Mouse (Mus musculus) urinary bladder, adult 18-20 months (tissue): ENCODE measurements around the gene Pgap1.

Experiments used
- DNase-seq, 2 experiments: peaks; one replicate each; pipeline ENCODE4 v3.0.0; 2022; ENCODE audit warnings: low spot score in 2 of 2, mixed read lengths in 2 of 2

Gene Pgap1

DNA sequence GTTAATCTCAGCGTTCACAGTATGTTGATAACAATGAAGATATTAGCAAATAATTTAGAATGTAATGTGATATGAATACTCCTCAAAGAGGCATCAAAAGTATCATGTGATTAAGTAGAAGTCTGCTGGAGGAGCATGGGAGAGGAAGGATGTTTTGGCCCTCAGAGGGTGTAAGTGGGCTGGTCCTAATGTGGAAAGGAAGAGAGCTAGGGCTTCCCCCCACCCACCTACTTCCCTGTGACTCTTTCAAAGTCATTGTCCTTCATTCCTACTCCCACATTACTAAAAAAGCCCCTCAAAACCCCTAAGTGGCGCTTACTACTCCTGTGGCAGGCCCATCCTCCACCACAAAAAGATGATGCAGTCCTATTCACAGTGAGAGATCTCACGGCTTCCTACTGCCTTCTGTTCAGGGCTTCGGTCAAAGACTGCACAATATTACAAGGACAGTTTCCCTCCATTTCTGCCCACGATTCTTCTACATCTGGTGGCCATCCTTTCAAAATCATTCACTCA, 37.4 kb downstream of the Pgap1 start:
- DNase-seq = no peak

DNA sequence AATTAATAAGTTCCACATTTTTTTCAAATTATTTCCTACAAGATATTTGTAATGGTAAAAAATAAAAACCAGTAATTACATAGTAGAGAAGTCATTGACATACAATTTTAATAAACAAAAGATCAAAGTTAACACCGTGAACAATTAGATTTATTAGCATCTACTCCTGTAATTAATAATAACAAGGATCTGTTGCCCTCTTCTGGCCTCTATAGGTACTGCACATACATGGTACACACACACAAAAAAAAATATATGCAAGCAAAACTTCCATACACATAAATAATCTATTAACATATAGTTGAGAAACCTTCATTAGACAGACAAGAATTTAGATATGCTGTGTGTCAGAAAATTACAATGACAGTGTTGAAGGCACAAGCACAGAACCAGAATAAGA, 43.6 kb downstream of the Pgap1 start:
- no peak for DNase-seq

DNA sequence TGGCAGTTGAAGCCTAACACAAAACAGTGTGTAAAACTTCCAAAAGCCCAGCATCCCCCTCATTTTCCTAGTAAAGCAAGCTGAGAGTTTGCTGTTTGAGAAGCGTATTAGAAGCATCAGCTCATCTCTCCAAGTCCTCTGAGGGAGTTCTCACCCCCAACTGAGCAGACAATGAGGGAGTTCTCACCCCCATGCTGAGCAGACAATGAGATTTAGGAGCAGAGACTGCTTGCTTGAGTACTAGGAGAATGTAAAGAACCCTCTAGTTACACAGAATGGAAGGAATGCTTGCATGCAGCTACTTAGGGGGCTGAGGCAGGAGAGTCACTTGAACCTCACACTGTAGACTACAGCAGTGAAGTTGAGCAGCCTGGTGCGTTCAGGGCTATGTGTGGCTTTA, 59.0 kb downstream of the Pgap1 start:
- DNase-seq = no peak

DNA sequence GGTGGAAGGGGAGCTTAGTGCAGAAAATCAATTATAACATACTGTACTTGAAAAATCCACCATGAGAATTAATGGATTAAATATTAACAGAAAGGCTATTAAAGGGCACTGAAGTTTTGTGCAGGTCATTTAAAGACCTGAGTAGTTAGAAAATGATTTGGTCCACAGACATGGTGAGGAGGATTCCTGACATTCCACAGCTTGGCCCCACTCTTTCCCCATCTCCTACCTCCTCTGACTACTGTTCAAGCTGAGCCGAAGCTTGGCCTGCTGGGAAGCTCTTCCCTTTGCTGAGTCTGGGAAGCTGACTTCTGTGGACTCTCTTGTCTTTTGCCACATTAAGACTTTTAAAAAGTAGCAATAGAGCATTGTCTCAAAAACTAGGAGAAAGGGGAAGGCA, 61.2 kb downstream of the Pgap1 start:
- no peak for DNase-seq

DNA sequence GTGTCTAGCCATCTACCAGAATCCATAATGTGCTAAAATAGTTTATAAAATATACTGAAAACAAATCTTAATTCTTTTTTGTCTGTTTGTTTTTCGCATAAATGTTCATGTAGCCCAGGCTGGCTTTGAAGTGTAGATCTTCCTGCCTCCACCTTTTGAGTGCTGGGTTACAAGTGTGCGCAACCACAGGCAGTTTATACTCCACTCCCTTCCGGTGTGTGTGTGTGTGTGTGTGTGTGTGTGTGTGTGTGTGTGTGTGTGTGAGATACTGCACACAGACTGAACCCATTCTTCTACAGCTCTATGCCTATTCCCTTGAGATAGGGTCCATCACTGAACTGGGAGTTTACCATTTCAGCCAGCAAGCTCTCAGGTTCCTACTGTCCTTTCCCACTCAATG, 64.0 kb downstream of the Pgap1 start:
- no peak for DNase-seq

DNA sequence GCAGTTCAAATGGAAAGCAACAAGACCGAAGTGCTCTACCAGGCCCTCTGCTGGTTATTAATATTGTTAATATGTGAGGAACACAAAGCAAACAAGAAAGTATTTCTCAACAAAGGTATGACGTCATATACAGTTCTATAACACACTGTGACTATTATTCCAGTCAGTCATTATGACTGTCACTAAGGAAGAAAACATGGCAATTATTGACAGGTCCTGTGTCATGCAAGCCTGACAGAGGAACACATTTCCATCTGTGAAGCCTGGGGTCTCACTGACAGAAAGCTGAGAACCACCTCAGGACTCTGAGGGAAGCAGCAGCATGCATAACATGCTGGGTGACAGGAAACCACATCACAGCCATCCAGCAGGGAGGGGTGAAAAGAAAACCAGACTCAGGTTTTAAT, 65.0 kb downstream of the Pgap1 start:
- DNase-seq = no peak

DNA sequence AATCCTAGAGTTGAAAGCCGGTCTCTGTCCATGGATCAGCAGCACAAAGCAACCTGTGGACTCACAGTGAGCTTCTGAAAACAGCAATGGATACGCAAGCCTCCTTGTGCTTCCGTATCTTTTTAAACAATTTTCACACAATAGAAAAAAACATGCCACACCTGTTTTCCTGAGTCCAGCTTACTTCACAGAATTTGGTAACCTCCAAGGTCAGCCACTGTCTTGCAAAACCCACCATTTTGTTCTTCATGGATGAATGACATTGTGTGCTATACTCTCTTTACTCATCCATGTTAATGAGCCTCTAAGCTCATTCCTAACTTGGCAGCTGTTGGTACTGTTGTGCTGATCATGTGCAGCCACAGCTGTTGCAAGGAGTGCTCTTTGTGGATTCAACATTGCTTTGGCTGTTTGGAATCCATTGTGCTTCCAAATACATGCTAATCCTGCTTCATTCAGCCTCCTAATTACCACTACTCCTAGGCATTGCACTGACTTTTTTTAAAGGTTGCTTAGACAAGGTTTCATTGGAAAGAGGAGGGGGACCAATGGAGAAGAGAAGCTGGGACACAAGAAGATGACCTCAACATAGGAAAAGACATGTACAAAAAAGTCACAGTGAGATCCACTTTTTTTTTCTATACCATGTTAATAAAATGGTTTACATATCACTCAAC, 72.6 kb downstream of the Pgap1 start:
- DNase-seq = no peak

DNA sequence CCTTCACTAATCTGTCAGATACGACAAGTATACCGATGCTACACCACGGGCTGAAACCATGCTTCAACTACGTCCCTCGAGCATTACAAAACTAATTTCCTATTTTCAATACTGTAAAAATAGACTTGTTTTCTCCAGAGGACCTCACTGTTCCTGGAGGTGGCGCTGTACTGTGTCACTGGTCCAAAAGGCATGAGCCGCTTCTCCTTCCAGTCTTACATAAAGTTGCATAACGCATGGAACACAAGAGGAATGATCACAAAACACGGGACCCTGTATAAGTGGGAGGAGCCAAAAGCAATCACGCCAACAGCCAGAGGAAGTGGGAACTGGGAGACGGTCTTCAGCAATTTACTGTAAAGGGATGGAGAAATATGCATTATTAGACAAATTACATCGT, 77.0 kb downstream of the Pgap1 start:
- DNase-seq = no peak

DNA sequence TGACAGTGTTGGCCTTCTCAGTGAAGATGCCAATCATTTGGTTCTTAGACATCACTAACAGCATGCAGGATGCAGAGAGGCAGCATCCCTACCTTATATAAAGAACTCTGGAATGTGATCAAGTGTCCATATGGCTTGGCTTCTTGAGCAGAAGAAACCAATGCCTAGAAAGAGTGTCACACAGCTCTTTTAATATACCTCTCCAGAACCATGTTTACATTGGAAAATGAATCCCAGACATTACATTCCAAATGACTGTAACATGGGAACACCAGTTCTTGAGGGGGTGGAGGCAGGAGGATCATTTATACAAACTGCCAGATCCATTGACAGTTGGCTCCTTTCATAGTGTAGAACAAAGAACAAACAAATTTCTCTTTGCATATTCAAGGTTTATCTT, 88.8 kb downstream of the Pgap1 start:
- DNase-seq = no peak

DNA sequence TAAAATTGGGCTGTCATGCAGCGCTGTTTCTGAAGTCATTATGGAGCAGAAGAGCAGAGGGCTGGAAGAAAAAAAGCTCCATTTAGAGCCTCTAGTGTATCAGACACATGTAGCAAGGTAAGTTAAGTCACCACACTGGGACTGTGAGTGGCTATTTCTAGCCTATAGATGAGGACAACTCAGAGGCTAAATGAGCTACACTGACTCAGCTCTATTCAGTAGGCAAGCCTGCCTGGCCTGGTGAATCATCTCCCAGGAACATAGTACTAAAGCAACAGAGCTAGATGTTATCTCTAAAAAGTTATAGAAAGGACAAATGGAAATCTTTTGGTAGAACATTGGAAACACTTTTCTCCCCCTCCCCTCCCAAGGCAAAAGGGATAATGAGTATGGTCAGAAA, 90.1 kb downstream of the Pgap1 start:
- no peak for DNase-seq

DNA sequence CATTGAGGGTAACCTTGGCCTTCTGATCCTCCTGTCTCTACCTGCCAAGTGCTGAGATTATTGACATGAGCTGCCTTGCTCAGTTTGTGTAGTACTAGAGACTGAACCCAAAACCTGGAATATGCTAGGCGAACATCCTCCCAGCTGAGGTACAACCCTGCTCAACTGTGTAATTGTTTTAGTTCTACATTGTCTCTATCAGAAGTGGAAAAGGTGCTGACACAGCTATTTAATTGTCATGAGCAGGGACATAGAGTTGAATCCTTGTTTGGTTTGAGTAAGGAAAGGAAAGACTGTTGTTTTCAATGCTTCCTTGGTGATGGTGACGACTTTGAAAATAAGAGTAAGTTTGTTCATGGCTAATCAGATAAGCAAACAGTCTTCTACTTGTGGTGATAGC, 105.4 kb downstream of the Pgap1 start:
- DNase-seq = no peak

DNA sequence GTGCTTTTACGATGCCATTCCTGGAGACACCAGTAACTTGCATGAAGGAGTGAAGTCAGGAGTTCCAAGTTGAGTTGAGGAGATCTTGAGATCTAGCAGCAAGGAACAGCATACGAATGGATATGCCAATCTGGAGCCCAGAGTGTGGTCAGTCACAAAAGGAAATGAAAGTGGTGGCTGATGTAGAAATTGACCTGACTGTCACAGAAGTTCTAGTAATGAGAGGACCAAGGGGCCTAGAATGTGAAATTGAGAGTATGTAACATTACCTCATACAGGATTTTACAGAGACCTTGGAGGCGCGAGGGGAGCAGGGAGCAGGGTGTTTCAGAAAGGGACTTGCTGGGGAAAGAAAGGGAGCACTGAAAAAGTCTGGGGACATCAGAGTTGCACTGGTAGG, 108.7 kb downstream of the Pgap1 start:
- no peak for DNase-seq

DNA sequence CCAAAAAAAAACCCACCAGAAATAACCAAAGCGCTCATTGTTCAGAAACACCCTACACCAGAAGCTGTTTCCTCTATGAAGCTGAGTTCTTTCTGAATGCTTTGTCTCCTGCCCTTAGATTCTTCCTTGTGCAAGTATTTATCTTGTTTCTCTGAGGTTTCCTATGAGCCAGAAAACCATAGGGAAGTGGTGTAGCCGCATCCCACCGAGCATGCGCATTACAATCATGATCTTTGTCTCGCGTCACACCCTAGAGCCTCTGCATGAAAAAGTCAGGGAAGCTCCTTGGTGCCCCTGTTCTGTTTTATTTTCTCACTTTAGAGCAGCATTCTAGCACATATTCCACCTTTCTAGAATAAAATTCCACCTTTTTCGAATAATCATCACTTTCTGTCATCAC, 113.8 kb downstream of the Pgap1 start:
- no peak for DNase-seq

DNA sequence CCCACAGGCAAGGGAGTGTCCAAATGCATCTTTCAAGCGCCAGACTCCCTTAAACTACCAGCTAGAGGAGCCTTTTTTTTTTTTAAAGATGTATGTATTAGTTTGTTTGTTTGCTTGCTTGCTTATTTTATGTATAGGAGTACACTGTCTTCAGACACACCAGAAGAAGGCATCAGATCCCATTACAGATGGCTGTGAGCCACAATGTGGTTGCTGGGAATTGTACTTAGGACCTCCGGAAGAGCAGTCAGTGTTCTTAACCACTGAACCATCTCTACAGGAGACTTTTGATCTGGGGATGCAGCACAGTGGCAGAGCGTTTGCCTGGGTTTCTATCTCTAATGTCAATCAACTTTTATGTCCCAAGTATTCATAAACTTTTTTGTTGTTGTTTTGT, 118.4 kb downstream of the Pgap1 start:
- no peak for DNase-seq

DNA sequence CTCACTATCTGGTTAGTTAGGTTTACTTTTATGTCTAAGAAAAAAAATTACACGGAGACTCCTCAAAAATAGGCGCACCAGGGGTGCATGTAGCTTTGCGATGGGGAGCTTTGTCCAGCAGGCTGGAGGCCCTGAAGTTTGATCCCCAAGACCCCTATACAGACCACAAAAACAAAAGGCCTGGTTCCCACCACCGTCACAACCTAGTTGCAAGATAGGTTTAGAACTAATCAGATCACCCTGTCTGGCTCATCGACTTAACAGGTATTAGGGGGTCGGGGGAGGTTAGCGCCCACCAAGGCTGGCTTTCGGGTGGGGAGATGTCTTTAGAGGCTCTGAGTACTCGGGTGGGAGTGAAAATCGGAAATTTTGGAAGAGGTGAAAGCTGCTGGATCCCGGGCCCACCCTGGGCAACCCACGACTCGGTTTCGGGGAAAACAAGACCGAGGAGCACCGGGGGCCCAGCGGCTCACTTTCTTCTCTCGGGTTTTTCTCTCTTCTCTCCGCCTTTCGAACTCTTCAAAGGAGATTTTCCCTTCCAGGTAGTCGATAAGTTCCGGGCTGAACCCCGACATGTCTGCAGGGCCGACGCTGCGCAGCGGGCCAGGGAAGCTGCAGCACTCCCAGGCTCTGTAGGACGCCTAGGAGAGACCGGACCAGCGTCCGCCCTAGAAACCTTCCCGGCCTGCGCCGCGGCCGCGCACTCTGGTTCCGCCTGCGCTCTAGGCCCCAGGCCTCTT, 119.0 kb downstream of the Pgap1 start, which contains the start of gene Gtf3c3:
TSS of gene Gtf3c3 (minus strand) at position 632 of the 740 bp plus-strand sequence.
- peak; percentile 71 to 72 for DNase-seq
